Mouse (Mus musculus): Measurements from ENCODE around the gene Trpc4. TPM values are rescaled to one million over a fixed set of nuclear protein-coding genes. Genes with fewer than 3 reads are reported as not detected.

The Trpc4 gene
- polyA plus RNA-seq, 1 experiment from 2014 or later, result 0.07 TPM

Other genes starting within 250 kb of the Trpc4 start
- 21.9 and 26.3 TPM in 2 replicates for gene Postn, start 205.1 kb downstream of the Trpc4 start, polyA plus RNA-seq (2015; fragmentation: Nextera tagmentation; extraction: Ambion mirVana)

Measured in liver, embryonic 13.5 days (tissue).